Mouse (Mus musculus) kidney, adult 2 months (tissue): ENCODE data around the gene Crybb2.

ENCODE experiments used
- CTCF ChIP-seq: fragments of 200-500 bp; conservative IDR thresholded peaks from 2 replicates; pipeline ENCODE4 v1.5.1; 2011; ENCODE audit warnings: low read depth, mild to moderate bottlenecking, control low read depth, low read length, moderate library complexity, mixed read lengths; ENCODE audit not compliant: insufficient read depth, insufficient read length
- POLR2A ChIP-seq: fragments of 200-500 bp; IDR thresholded peaks from one replicate; pipeline ENCODE4 v1.6.1; 2011; ENCODE audit warnings: low read depth, low read length, control low read depth

GRCm38 (mm10) chr5:113087465-113087864 is 17.5 kb upstream of the Crybb2 start:
- TF ChIP-seq POLR2A (no peak), CTCF (no peak)
